Mouse (Mus musculus): ENCODE data around the gene Capn1. TPM values are rescaled to one million over a fixed set of nuclear protein-coding genes. Genes with fewer than 3 reads are reported as not detected.

The Capn1 gene
- polyA plus RNA-seq, 3 experiments from 2014 or later: 41.9 to 48.2 (median 44.7) TPM

- ATAC-seq: no peak
Observed at GRCm38 (mm10) chr19:6038326-6038725, 22.6 kb upstream of the Capn1 start.

GRCm38 (mm10) chr19:6037695-6038094 is 22.0 kb upstream of the Capn1 start:
- no peak for ATAC-seq

- no peak for ATAC-seq
Observed at GRCm38 (mm10) chr19:6035966-6036585, 20.4 kb upstream of the Capn1 start.

GRCm38 (mm10) chr19:6030520-6031280 is 15.0 kb upstream of the Capn1 start:
- no peak for ATAC-seq

- no peak for ATAC-seq
Observed at GRCm38 (mm10) chr19:6029426-6029825, 13.7 kb upstream of the Capn1 start.

- no peak for ATAC-seq
Observed at GRCm38 (mm10) chr19:6028991-6029390, 13.3 kb upstream of the Capn1 start.

- no peak for ATAC-seq
Observed at GRCm38 (mm10) chr19:6023930-6024329, 8.2 kb upstream of the Capn1 start.

GRCm38 (mm10) chr19:6023059-6023458 is 7.4 kb upstream of the Capn1 start:
- no peak for ATAC-seq

- ATAC-seq: no peak
Observed at GRCm38 (mm10) chr19:6020276-6020675, 4.6 kb upstream of the Capn1 start.

- peak; percentile 57 for ATAC-seq
Observed at GRCm38 (mm10) chr19:6018142-6019089, 2.7 kb upstream of the Capn1 start.

GRCm38 (mm10) chr19:6016532-6016931 is 835 bp upstream of the Capn1 start:
- ATAC-seq: no peak

- peak; percentile 66 for ATAC-seq
Observed at GRCm38 (mm10) chr19:6014991-6015510, 646 bp downstream of the Capn1 start.

- no peak for ATAC-seq
Observed at GRCm38 (mm10) chr19:6013691-6014090, 2.0 kb downstream of the Capn1 start.

- ATAC-seq: no peak
Observed at GRCm38 (mm10) chr19:6009137-6009536, 6.6 kb downstream of the Capn1 start.

GRCm38 (mm10) chr19:6007013-6007412 is 8.7 kb downstream of the Capn1 start:
- ATAC-seq: no peak

- no peak for ATAC-seq
Observed at GRCm38 (mm10) chr19:6005541-6005940, 10.2 kb downstream of the Capn1 start.

- ATAC-seq: no peak
Observed at GRCm38 (mm10) chr19:5999969-6000368, 15.7 kb downstream of the Capn1 start.

- ATAC-seq: no peak
Observed at GRCm38 (mm10) chr19:5998180-5998579, 17.5 kb downstream of the Capn1 start.

- ATAC-seq: no peak
Observed at GRCm38 (mm10) chr19:5994711-5995110, 21.0 kb downstream of the Capn1 start.

GRCm38 (mm10) chr19:5992012-5992411 is 23.7 kb downstream of the Capn1 start:
- ATAC-seq: no peak

- no peak for ATAC-seq
Observed at GRCm38 (mm10) chr19:5991467-5991866, 24.2 kb downstream of the Capn1 start.

GRCm38 (mm10) chr19:5990921-5991320 is 24.8 kb downstream of the Capn1 start:
- ATAC-seq: no peak

- no peak for ATAC-seq
Observed at GRCm38 (mm10) chr19:5990033-5990432, 25.7 kb downstream of the Capn1 start.
